Mouse (Mus musculus): ENCODE results near the gene Dennd2d.
A peak's percentile ranks its signal among the peaks of the same experiment; 100 is the strongest.

Gene Dennd2d

GRCm38 (mm10) chr3:106495346-106496044, 13.3 kb downstream of the Dennd2d start:
- no peak for DNase-seq (ENCODE audit: extremely low read depth, low read depth, low spot score)

DNA sequence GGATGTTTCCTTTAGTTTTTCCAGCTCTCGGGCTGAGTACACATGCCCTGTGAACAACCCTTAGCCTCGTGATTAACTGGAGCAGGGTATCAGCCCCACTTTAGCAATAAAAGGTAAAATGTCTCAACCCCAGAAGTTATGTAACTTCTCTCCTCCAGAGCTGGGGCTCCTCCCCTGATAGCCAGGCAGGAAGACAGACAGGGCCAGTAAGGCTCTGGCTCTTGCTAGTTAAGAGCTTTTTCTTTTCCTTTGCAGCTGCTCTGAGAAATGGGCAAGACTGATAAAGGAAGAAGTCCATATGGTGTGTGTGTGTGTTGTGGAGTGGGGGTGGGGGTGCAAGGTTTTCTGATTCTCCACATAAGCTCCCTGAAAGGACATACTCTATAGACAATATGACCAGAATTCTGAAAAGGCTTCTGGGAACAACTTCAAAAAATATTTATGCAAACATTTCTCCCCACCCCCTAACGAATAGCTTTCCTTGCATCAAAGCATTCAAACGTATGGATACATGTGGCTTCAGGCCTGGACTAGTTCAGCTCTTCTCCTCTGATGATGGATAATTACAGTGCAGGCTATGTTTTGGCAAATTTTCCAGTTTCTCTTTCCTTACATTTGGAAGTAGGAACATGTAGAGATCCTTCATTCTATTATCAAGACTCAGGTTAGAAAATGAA, 14.0 kb downstream of the Dennd2d start:
- DNase-seq (ENCODE audit: extremely low read depth, low read depth, low spot score), result no peak

GRCm38 (mm10) chr3:106496996-106497395, 14.8 kb downstream of the Dennd2d start:
- no peak for DNase-seq (ENCODE audit: extremely low read depth, low read depth, low spot score)

- DNase-seq (ENCODE audit: extremely low read depth, low read depth, low spot score), result no peak
These were observed 18.3 kb downstream of the Dennd2d start for GRCm38 (mm10) chr3:106500510-106500909.

- no peak for DNase-seq (ENCODE audit: extremely low read depth, low read depth, low spot score)
These were observed 20.7 kb downstream of the Dennd2d start for GRCm38 (mm10) chr3:106502892-106503291.

DNA sequence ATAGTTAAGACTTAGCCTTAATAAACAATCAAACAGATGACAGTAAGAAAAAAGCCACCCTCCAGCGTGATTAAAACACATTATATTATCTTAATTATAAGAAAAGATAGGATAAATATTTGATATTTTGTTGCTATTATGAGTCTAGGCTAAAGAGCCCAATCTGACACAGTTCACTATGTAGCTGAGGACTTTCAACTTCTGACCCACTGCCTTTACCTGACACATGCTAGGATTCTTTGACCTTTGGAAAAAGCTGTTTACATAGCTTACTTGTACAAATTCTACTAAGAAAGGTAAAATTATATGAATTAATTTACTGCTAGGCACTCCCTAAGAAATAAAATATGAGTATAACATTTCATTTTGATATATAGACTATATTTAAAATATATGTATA, 28.5 kb downstream of the Dennd2d start:
- no peak for DNase-seq (ENCODE audit: extremely low read depth, low read depth, low spot score)

DNA sequence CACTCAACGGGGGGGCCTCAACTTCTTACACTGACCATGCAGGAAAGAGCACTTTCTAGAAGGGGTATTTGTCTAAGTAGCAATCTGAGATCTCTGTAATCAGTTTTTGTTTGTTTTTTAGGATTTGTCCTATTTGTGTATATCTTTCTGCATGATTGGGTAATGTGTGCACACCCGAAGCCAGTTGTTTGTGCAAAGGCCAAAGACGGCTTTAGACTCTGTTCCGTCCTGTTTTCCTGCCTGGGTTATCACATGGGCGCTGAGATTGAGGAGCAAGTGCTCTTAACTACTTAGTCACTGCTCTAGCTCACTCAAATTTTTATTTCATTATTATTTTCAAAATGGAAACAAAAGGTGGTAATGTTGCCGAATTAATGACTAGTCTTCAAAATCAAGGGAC, 32.8 kb downstream of the Dennd2d start:
- no peak for DNase-seq (ENCODE audit: extremely low read depth, low read depth, low spot score)

- DNase-seq (ENCODE audit: extremely low read depth, low read depth, low spot score), result no peak
These were observed 40.5 kb downstream of the Dennd2d start for GRCm38 (mm10) chr3:106522730-106523129.

GRCm38 (mm10) chr3:106526411-106526810, 44.2 kb downstream of the Dennd2d start:
- no peak for DNase-seq (ENCODE audit: extremely low read depth, low read depth, low spot score)

DNA sequence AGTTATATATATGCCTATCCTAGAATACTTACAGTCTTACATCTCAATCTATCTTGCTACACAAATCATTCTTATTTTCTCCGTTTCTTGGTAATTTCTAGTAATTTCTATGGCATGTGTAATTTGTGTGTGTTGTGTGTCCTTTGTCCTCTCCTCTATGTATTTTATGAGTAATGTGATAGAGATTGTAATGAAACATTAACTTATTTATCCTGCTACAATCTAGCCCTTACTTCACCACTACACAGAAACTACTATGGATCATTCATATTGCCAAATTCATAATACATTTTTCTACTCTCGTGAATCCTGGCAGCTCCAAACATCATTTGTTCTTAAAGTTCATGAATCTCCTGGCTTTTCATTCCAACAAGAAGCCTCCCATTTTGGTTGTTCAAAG, 45.8 kb downstream of the Dennd2d start:
- DNase-seq (ENCODE audit: extremely low read depth, low read depth, low spot score), result no peak

DNA sequence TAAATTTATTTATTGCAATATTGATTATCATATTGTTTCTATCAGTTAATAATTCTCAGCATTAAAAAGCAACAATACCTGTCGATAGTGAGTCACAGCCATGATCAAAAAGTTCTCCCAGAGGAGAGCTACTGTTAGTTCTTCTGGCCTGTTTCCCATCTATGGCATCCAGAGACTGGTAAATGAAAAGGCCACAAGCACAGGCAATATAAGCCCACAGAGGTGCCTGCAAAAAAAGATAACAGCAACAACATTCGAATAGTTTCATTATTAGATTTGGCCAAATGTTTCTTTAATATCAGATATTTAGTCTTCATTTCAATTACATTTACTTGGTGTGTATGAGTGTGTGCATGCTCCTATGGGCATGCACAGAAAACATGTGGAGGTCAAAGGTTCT, 51.1 kb downstream of the Dennd2d start:
- DNase-seq (ENCODE audit: extremely low read depth, low read depth, low spot score), result no peak

DNA sequence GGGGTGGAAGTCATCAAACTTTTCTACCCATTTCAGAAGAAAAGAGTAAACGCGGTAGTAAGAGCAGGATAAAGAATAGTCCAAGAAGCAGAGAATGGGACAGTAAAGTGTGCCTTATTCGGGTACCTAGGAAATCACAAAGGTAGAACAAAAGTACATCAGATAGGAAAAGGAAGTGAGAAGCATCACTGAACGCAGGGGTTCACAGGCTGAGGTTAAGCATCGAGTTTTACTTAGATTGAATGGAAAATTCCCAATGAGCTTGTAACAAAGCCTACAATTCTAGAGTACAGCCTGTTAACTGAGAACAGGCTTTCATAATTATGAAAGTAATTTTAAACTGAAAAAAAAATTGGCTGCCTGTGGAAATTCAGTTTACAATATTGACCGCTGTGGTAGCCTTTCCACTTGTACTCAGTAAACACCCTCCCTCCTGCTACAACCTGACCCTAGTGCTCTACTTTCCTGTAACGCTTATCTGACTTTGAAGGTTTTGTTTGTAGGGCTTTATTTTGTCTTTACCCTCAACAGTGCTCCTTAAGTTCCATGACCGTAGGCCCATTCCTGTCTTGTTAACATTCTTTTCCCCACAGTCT, 62.6 kb downstream of the Dennd2d start:
- DNase-seq (ENCODE audit: extremely low read depth, low read depth, low spot score), result no peak

- DNase-seq (ENCODE audit: extremely low read depth, low read depth, low spot score), result peak; percentile 75
These were observed 65.1 kb downstream of the Dennd2d start, which contains the start of the genes Dram2 and Cept1 for GRCm38 (mm10) chr3:106547171-106547923. Dram2 (plus strand) TSS chr3:106547798. Cept1 (minus strand) TSS chr3:106547802.

GRCm38 (mm10) chr3:106547924-106548539, 65.8 kb downstream of the Dennd2d start:
- no peak for DNase-seq (ENCODE audit: extremely low read depth, low read depth, low spot score)

DNA sequence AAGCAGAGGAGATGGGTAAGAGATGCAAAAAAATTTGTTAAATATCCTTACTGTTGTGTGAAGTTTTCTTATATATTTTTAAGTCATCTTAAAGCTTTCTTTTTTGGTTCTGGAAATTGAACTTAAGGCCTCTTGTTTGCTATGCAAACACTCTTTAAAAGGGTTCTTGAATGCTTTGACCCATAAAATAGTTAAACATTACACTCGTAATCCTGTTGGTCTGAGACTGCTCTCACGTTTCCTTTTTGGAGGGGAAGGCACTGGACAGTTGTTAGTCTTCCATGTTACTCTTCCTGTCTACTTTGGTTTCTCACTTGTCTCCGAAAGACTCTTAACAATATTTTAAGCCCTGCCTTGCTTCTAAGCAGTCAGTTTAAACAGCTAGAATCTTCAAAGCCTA, 66.8 kb downstream of the Dennd2d start:
- no peak for DNase-seq (ENCODE audit: extremely low read depth, low read depth, low spot score)
